Mouse (Mus musculus) spleen, adult 18-20 months (tissue): ENCODE measurements around the gene Uqcc1.
"Not testable (repeated sequence)": the region's sequence is repeated elsewhere in the genome, so short reads cannot be mapped to it uniquely, and the experiment has no call there.

Source experiments
- DNase-seq, 2 experiments: peaks; one replicate each; pipeline ENCODE4 v3.0.0; 2022; ENCODE audit warnings: mixed read lengths in 2 of 2

The Uqcc1 gene

DNA sequence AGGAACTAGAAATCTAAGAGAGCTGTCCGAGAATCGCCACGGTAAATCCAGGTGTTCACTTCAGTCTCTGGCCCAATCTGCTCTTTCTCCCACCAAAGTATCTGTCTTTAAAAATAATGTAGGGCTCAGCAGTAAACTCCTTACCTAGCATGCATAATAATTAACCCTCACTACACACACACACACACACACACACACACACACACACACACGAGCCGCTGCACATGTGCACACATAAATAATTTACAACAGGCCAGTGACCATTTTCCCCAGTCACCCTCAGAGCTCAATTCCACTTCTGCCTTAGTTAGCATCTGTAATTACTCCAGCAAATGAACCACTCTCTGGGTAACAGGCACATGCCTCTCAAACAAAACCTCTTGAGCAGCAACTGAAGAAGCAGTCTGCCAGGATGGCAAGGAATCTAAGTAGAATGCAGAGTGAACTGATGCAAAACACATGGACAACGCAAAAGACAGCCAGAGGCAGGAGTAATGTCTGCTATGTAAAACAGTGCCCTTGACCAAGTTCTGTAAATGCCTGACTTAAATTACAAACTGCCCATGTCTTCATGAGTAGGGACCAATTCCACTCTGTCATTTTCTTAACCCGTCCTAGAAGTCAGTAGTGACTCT lies 1.3 kb downstream of the Uqcc1 start:
- no peak for DNase-seq

DNA sequence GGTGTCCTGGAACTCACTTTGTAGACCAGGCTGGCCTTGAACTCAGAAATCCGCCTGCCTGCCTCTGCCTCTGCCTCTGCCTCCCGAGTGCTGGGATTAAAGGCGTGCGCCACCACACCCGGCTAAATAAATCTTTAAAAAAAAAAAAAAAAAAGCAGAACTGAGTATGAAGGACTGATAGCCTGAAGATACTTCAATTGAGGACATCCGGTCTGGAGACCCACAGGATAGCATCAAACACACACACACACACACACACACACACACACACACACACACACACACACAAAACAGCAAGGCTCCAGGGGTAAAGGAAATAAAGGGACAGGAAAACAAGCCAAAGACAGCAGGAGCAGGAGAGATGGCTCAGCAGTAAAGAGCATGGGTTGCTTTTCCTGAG lies 4.9 kb downstream of the Uqcc1 start:
- DNase-seq: not testable (repeated sequence)

DNA sequence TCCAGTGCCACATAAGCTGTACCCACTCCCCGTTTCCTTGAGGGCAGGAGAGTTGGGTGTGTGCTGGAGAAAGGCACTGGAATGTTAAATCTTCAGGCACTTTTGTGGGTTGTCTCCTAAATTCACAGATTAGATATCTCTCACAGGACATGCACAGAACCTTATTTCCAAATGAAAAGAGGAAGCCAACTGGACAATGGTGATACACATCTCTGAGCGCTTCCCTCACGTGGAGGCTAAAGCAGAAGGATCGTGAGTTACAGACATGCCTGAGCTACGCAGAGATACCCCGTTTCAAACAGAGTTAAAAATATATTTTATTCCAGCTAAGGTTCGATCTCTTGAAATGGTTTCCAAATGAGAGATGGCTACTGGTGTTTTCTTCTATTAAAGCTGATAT lies 7.0 kb downstream of the Uqcc1 start:
- DNase-seq: no peak

GRCm38 (mm10) chr2:155914684-155915083 lies 15.4 kb downstream of the Uqcc1 start:
- no peak for DNase-seq

DNA sequence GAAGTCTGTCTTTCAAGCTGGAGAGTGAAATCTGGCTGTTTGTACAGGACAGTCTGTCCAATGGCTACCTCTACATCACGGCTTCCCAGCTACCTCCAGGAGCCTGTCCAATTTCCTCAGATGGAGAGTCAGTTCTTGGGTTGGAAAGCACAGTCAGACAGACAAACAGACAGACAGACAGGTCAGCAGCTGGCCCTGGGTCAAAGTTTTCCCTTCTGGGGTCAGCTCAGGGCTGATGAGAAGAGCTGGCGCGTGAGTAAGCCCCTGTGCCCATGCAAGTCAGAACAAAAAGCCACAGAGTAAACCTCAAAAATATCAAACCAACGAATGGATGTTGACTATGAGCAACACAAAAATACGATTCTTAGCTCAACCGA lies 26.5 kb downstream of the Uqcc1 start:
- no peak for DNase-seq

DNA sequence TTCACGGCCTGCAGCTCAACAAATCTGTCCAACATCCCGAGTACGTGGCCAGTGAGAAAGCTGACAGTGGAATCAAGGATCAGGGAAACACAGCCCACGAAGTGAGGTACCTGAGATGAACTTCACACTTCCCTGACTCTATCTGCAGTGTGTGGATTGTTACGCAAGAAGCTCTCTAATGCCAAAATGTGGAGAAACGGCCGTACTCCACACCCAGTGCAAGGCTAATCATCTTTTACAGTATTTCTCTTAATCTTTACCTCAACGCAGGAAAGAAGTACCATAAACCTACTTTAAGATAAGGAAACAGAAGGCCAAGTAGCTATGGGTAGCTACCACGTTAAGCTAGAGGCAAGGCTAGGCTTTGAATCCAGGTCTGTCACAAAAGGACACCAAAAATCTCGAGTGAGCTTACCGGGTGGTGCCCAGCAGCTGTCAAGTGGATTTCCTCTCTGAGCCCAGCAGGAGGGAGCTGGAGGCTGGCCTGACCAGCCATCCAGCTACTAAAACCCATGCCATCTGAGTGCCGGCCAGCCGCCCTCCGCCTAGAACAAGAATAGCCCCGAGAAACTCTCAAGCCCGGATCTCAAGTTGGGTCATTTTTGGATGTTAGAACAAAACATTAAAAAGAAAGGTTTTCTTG lies 27.0 kb downstream of the Uqcc1 start:
- no peak for DNase-seq

DNA sequence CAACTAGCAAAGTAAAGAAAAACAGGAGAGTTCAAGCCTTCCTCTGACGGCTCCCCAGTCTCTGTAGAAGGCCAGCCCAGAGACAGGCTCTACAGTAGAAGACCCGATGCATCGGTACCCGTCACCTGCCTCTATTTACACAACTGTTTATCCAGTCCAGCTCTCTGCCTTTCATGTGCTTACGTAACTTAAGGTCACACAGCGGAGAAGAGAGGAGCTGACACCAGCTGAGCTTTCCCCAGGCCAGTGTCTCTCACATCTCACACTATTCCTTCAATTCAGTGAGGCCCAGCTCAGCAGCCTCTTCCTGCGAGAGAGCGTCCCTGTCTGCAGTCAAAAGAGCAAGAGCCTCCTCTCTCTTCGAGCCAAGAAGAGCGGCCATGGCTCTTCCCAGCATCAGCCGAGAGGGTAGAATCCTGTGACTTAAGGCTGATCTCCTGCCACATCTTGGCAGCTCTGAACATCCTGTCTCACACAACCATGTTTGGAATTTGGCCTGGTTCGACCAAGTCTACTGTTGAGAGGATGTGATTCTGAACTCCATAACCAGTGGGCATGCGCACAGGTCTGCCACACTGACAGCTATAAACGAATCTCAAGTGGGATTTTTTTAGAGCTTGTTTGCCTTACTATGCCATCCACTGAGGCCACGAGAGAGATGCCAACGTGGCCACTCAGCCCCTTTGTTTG lies 34.9 kb downstream of the Uqcc1 start:
- no peak for DNase-seq

- no peak for DNase-seq
Observed at GRCm38 (mm10) chr2:155894307-155895045, 35.6 kb downstream of the Uqcc1 start.

DNA sequence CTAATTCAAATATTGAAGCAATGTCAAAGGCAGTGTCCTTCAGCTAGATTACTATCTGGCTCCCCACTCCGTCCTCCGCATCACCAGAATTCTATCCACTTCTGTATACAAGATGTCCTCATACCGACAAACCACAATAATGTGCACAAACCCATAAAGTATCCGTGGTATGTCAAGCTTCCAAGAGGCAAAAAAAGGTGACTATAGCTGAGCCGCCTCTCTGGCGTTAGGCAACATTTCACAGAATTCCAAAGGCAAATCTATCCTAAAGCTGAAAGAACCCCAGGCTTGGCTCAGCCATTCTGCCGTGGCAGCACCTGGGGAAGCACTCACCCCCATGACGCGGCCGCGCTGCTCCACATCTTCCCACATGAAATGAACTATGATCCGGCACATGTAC lies 43.3 kb downstream of the Uqcc1 start:
- no peak for DNase-seq

GRCm38 (mm10) chr2:155885271-155885697 lies 44.8 kb downstream of the Uqcc1 start:
- no peak for DNase-seq

DNA sequence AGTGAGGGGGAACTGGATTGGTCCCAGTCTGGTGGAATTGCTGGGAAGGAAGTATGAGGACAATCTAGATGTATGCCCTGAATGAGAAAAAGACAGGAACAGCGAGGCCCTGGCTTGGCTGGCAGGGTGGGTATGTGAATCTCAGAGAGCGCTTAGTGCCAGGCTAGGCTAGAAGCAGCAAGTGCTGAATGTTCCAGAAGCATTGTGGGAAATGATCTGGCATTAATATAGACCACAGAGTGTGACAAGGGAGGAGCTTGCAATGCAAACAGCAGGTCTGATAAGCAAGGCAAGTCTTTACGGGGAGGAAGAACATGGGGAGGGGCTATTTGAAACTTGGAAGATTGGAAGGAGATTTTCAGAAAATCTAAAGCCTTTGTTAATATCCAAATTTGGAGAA lies 48.0 kb downstream of the Uqcc1 start:
- no peak for DNase-seq

GRCm38 (mm10) chr2:155878964-155879876 lies 50.9 kb downstream of the Uqcc1 start:
- no peak for DNase-seq

DNA sequence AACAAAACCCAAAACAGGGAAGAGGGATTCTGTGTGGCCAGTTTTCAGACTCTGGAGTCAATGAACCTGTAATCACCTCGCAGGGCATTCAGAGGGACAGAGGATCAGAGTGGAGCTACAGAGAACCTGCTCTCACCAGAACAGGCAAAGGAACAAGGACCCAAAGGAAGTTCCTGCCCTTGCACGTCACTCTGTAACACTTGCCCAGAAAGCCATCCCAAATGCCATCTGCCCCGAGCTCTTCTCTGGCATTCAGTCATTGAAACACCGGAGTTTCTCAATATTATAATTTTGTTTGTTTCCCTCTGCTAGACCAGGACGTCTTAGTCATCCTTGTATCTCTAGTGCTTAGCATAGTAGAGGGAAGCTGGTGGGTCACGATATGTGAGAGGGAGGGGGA lies 56.5 kb downstream of the Uqcc1 start:
- no peak for DNase-seq

DNA sequence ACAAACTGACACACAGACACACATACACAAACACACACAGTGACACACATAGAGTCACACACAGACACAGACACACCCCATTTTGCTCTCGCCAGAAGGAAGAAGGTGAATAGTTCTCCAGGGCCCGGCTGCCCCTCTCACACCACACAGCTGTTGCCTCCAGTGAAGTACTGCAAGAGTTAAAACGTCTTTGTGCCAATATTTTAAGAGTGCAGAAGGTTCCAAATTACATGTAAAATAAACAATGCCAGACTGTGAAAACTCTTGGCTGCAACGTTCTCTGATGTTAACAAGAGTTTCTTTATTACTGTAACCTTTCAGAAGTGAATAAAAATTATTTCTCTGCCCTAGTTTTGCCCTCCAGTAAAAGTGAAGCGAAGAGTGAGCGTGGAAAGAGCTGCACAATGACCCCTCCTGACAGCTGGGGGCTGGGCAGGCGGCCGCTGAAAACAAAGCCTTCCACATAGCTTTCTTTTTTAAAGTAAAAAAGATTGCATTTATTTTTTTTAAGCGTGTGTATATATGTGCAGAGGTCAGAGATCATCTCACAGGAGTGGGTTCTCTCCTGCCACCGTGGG lies 57.1 kb downstream of the Uqcc1 start:
- no peak for DNase-seq

GRCm38 (mm10) chr2:155872486-155872885 lies 57.6 kb downstream of the Uqcc1 start:
- DNase-seq: no peak

DNA sequence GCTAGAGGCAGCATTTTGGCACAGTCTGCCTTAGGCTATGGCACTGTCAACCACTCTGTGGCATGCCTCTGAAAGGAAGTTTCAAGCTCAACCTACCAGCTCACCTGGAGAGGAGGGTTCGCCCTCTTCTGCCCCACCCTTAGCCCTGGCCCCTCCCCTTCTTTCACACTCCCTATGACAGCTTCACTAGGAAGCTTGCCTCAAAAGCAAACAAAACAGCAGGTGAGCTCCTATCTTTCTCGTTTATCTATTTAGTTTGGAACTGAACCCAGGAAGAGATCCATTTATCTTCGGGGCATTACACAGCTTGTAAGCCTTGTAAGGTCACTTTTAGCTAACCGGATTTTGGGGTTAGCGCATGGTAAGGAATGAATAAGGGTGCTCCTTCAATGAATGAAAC lies 60.3 kb downstream of the Uqcc1 start:
- DNase-seq: no peak

- DNase-seq: no peak
Observed at GRCm38 (mm10) chr2:155868320-155868719, 61.8 kb downstream of the Uqcc1 start.

DNA sequence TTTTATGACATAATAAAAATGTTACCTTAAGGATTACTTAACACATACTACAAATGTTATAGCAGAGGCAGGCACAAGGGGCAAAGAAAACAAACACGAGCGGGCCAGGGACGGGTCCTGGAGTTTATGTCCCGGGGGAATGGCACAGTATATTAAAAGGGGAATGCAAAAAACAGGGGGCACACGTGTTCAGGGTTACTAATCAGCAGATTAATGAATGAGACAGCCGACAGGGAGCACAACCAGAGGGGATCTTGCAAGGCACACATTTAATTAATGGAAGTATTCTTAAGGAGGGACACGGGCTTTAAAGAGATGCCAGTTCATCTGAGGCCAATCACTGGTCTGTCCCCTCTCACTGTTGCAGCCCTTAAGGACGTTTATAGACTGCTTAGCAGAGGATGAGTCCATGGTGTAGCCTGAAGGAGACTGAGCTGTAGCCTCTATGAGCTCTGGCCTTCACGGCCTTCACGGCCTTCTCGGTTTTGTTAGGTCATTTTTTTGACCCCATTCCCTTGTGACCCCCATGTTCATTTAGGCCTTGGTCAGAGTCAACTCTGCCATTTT lies 66.7 kb downstream of the Uqcc1 start:
- no peak for DNase-seq

GRCm38 (mm10) chr2:155862573-155863300 lies 67.4 kb downstream of the Uqcc1 start:
- DNase-seq: no peak

DNA sequence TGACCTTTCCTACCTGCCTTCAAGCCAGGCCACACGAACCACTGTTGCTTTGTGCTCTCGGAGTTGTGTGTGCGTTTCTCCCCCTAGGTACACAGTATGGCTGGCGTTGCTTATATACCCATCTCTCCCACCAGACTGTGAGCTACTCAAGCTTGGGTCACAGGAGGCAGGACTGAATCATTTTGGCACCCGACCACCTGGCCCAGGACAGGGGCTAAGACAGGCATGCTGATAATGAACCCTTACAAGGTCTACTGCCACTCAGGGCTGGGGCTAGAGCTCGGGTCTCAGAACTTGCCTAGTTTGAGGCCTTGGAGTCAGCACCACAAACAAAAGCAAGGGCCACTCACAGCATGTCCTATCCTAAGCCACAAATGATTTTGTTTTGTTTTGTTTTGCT lies 68.5 kb downstream of the Uqcc1 start:
- DNase-seq: no peak

DNA sequence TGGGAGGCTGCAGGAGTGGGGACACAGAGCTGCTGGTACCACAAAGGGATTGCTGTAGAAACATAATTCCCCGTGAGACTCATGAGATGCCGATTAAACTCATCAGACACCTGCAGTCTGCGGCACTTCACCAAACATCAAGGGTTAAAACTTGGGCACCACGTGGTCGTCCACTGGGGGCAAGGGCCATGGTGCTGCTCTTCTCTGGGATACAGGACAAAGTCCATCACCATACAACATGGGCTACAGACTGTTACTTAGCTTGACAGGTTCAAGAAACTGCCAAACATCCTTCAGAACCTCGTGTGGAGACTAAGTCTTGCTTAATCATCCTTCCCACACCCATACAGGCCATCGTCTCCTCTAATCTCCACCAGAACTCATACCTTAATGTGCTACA lies 70.0 kb downstream of the Uqcc1 start:
- no peak for DNase-seq
